9 mouse cellular contexts compared by ENCODE assay signal in the genomic region with DNA sequence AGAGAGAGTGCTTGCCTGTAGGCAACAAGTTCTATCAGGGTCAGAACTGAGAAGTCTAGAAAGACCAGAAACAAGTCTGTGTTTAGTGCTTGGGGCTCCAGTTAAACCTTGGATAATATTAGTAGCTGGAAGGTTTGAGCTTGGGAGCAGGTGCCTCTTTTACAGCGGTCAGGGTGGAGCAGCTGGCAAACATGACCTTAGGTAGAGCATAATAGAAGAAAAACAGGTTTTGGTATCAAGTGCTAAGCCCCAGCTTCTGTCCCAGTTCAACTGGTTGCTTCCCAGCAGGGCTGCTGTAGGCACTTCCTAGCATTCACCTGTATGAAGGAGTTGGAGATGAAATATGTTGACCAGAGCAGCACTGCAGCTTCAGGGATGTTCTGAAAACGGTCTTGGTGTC. TPM values are rescaled to one million over a fixed set of nuclear protein-coding genes. Genes with fewer than 3 reads are reported as not detected.
DNase-seq lines count a peak whose midpoint lies in the region; ATAC-seq and TF ChIP-seq lines count a peak whose summit lies in the region.
"Had no signal": no experiment of that assay in that cellular context is flagged by ENCODE, and none has a peak within 500 bp of the region (broad histone marks: within the 10 kb centered on the region; RNA-seq: fewer than 3 reads in every experiment).

No protein-coding gene starts in this region.

- H3K27me3 ChIP-seq in heart, embryonic 13.5 days (replicated peaks): no peaks in the 10 kb centered on the region
- H3K27me3 ChIP-seq in liver, embryonic 15.5 days: no peaks in the 10 kb centered on the region
- H3K27me3 ChIP-seq in stomach, postnatal 0 days (ENCODE audit: control insufficient read depth, insufficient read depth, low read length): no peaks in the 10 kb centered on the region

- WGBS in heart, embryonic 13.5 days: 69% methylated on average over 2 of the region's 2 CpGs
- WGBS in liver, embryonic 15.5 days (ENCODE audit: insufficient replicate concordance): 62% methylated on average over 2 of the region's 2 CpGs
- 41% methylated on average over 2 of the region's 2 CpGs for WGBS in stomach, postnatal 0 days

- no peak overlapping the region for H3K27ac ChIP-seq in heart, embryonic 13.5 days (replicated peaks)
- peak overlapping the region; percentile 60 for H3K27ac ChIP-seq in liver, embryonic 15.5 days (replicated peaks)
- peak overlapping the region; percentile 90 for H3K27ac ChIP-seq in stomach, postnatal 0 days (replicated peaks)

- H3K4me1 ChIP-seq in heart, embryonic 13.5 days: peaks cover 26% of the 10 kb centered on the region
- H3K4me1 ChIP-seq in liver, embryonic 15.5 days (replicated peaks): peaks cover 35% of the 10 kb centered on the region
- no peaks in the 10 kb centered on the region; the same call in 1 of the 2 replicates for H3K4me1 ChIP-seq in stomach, postnatal 0 days (replicated peaks; ENCODE audit: control insufficient read depth, insufficient read depth)

- H3K4me2 ChIP-seq in heart, embryonic 13.5 days: peak overlapping the region; percentile 96
- peak overlapping the region; percentile 93 for H3K4me2 ChIP-seq in liver, embryonic 15.5 days
- H3K4me2 ChIP-seq in stomach, postnatal 0 days (replicated peaks; ENCODE audit: low read depth): peak overlapping the region; percentile 90; the same call in 1 of the 2 replicates

- H3K36me3 ChIP-seq in heart, embryonic 13.5 days: peaks cover 23% of the 10 kb centered on the region
- no peaks in the 10 kb centered on the region for H3K36me3 ChIP-seq in liver, embryonic 15.5 days (replicated peaks)
- H3K36me3 ChIP-seq in stomach, postnatal 0 days (ENCODE audit: control insufficient read depth, insufficient read depth, low read length): no peaks in the 10 kb centered on the region; the same call in 1 of the 2 replicates

- H3K9me3 ChIP-seq in heart, embryonic 13.5 days: no peaks in the 10 kb centered on the region
- no peaks in the 10 kb centered on the region for H3K9me3 ChIP-seq in liver, embryonic 15.5 days (replicated peaks)
- no peaks in the 10 kb centered on the region for H3K9me3 ChIP-seq in stomach, postnatal 0 days (ENCODE audit: control insufficient read depth, low read length)

- ATAC-seq in heart, embryonic 13.5 days (ENCODE audit: extremely low read depth, insufficient number of reproducible peaks, low FRiP score, low TSS enrichment): no peak
- no peak for ATAC-seq in liver, embryonic 15.5 days (ENCODE audit: insufficient read depth)
- peak; percentile 68 for ATAC-seq in stomach, postnatal 0 days (ENCODE audit: low FRiP score, low TSS enrichment)

- DNase-seq in heart, adult 9 months (ENCODE audit: low spot score in 2 of 2): no peak
- peak; percentile 47 for DNase-seq in urinary bladder, postnatal 14 days (ENCODE audit: low spot score)
- no peak for DNase-seq in urinary bladder, postnatal 10 days (ENCODE audit: low spot score)
- DNase-seq in stomach, postnatal 0 days (ENCODE audit: low spot score): peak; percentile 72
- DNase-seq in frontal cortex, adult 2 months (ENCODE audit: extremely low spot score in 1 of 2, low spot score in 1 of 2): no peak
- DNase-seq in urinary bladder, postnatal 4 days (ENCODE audit: low spot score in 2 of 2): no peak
- DNase-seq: heart, adult 11 months had no signal

- no peak for TF ChIP-seq EP300 in stomach, postnatal 0 days (optimal IDR thresholded peaks at IDR 0.05)

- peak overlapping the region; percentile 90 for H3K9ac ChIP-seq in heart, embryonic 13.5 days
- H3K9ac ChIP-seq in liver, embryonic 15.5 days: 0 out of 2 replicates have a peak overlapping the region, but pooled peaks have one; percentile 80
- H3K9ac ChIP-seq in stomach, postnatal 0 days (ENCODE audit: low read length): no peak overlapping the region

- TF ChIP-seq CTCF in stomach, postnatal 0 days (IDR thresholded peaks at IDR 0.05; ENCODE audit: low read depth): no peak

- H3K4me3 ChIP-seq in heart, embryonic 13.5 days: peak overlapping the region; percentile 91
- H3K4me3 ChIP-seq in liver, embryonic 15.5 days (replicated peaks): no peak overlapping the region
- H3K4me3 ChIP-seq in stomach, postnatal 0 days (ENCODE audit: low read depth, low read length): no peak overlapping the region; the same call in 1 of the 2 replicates

RNA-seq across cellular contexts. Expression of a gene that starts 0.8 kb away (rescaled TPM):
- 27.8 and 28.5 TPM in 2 replicates for polyA plus RNA-seq in heart, embryonic 13.5 days (2015; fragmentation: Nextera tagmentation; extraction: Ambion mirVana)
- polyA plus RNA-seq in liver, embryonic 15.5 days (2015; fragmentation: Nextera tagmentation; extraction: Ambion mirVana): 15.4 TPM in 2 replicates
- 57.0 and 60.3 TPM in 2 replicates for polyA plus RNA-seq in stomach, postnatal 0 days (2015; fragmentation: Nextera tagmentation; extraction: Ambion mirVana)
- 25.3 and 27.6 TPM in 2 replicates for polyA plus RNA-seq in frontal cortex, adult 2 months (2012; rRNA removed)

Comparison
In these comparisons a context has a peak if more than half of its experiments do, and no peak if none do; other contexts are left out.
1. DNase-seq: peak in urinary bladder, postnatal 14 days (single experiment) and stomach, postnatal 0 days (single experiment); none in heart, adult 9 months (0 of 2), urinary bladder, postnatal 10 days (single experiment), frontal cortex, adult 2 months (0 of 2) and urinary bladder, postnatal 4 days (0 of 2).
2. Peak in every context shown above with its lines, with median percentiles within 50 percentile points of each other: H3K4me2 ChIP-seq.